Mouse (Mus musculus): Measurements from ENCODE around the gene Unc13c.

GRCm38 (mm10) chr9:73670040-73670439 lies 298.7 kb downstream of the Unc13c start:
- TF ChIP-seq FLI1 (IDR thresholded peaks at IDR 0.05; ENCODE audit: low read length) (no peak), GATA1 (IDR thresholded peaks at IDR 0.05; ENCODE audit: borderline replicate concordance, low read length) (no peak)

Measured in megakaryocyte, embryonic 14.5 days (primary cell).